Mouse (Mus musculus): ENCODE measurements around the gene Prr5l.

GRCm38 (mm10) chr2:101816646-101817308 is 66.0 kb downstream of the Prr5l start:
- TF ChIP-seq POLR2A (IDR thresholded peaks at IDR 0.05; ENCODE audit: insufficient read depth, low read depth, low read length) (no peak), CTCF (IDR thresholded peaks at IDR 0.05) (no peak)

Measured in heart, adult 2 months (tissue).